Mouse (Mus musculus) heart, postnatal 0 days (tissue): ENCODE measurements at regions not wholly inside any gene's neighbourhood (a gene's known extent, or its start where the extent isn't known, plus 50 kb on each side); places are given as distances from the start of the nearest gene placed in this dataset.

Source experiments
- CTCF ChIP-seq: IDR thresholded peaks from 2 replicates; pipeline ENCODE4 v1.5.1; 2016; ENCODE audit warnings: antibody characterized with exemption, control low read depth, low read depth
- EP300 ChIP-seq: IDR thresholded peaks from 2 replicates; pipeline ENCODE4 v1.6.1; 2016; ENCODE audit warnings: antibody characterized with exemption, low read depth

GRCm38 (mm10) chr17:15259427-15260101, 117.1 kb downstream of the Dll1 start:
- no peak for TF ChIP-seq CTCF
- no peak for TF ChIP-seq EP300
